Mouse (Mus musculus) forebrain, embryonic 14.5 days (tissue): ENCODE data around the gene Ppp1ca. TPM values are rescaled to one million over a fixed set of nuclear protein-coding genes. Genes with fewer than 3 reads are reported as not detected.

Experiments used
- ATAC-seq: fragments of 200-750 bp; cut with Nextera tagmentation; 2 replicates; pipeline ENCODE4 v1.8.0; 2017; ENCODE audit warnings: mild to moderate bottlenecking, moderate library complexity
- DNase-seq: peaks from one replicate; pipeline ENCODE4 v3.0.0-alpha.2; 2015; ENCODE audit warnings: low spot score
- H3K27ac ChIP-seq: fragments of 300-500 bp; sonication (generic); 2 replicates; pipeline ENCODE4 v1.5.1; 2014; ENCODE audit warnings: low read depth, mild to moderate bottlenecking, control low read depth, low read length, moderate library complexity
- H3K27me3 ChIP-seq: fragments of 300-500 bp; sonication (generic); replicated peaks from 2 replicates; pipeline ENCODE4 v1.6.1; 2014; ENCODE audit warnings: low read length, control low read depth, mixed read lengths; ENCODE audit not compliant: control insufficient read depth, insufficient read depth
- H3K36me3 ChIP-seq: fragments of 300-500 bp; sonication (generic); 2 replicates; pipeline ENCODE4 v1.6.1; 2014; ENCODE audit warnings: low read length, control low read depth; ENCODE audit not compliant: control insufficient read depth, insufficient read depth
- H3K4me1 ChIP-seq: fragments of 300-500 bp; sonication (generic); 2 replicates; pipeline ENCODE4 v1.6.1; 2014; ENCODE audit warnings: antibody characterized with exemption, low read length, control low read depth; ENCODE audit not compliant: control insufficient read depth, insufficient read depth
- H3K4me2 ChIP-seq: fragments of 300-500 bp; sonication (generic); 2 replicates; pipeline ENCODE4 v1.6.1; 2014; ENCODE audit warnings: mild to moderate bottlenecking, control low read depth, low read length
- H3K4me3 ChIP-seq: fragments of 300-500 bp; sonication (generic); 2 replicates; pipeline ENCODE4 v1.5.1; 2014; ENCODE audit warnings: low read depth, low read length, control low read depth
- H3K9ac ChIP-seq: fragments of 300-500 bp; sonication (generic); 2 replicates; pipeline ENCODE4 v1.6.1; 2014; ENCODE audit warnings: mild to moderate bottlenecking, low read length, control low read depth, moderate library complexity
- H3K9me3 ChIP-seq: fragments of 300-500 bp; sonication (generic); replicated peaks from 2 replicates; pipeline ENCODE4 v1.6.1; 2016; ENCODE audit warnings: low read length, control low read depth, mixed read lengths; ENCODE audit not compliant: control insufficient read depth
- WGBS: fragments of 180-500 bp; shearing (Covaris S2); extraction: QIAGEN DNeasy Blood & Tissue Kit; methylation state at CpG from one replicate; pipeline ENCODE4 v1.1.7; 2014; 5-methylcytosine and 5-hydroxymethylcytosine counted together
- polyA plus RNA-seq: library from polyadenylated mRNA; unstranded; fragments of >200 nt; fragmentation: Nextera tagmentation; extraction: Ambion mirVana; gene quantifications from 2 replicates; pipeline ENCODE4 v1.2.1, GENCODE M21; 2014

Ppp1ca gene
- polyA plus RNA-seq, 1 experiment from 2014 or later: 689 TPM

GRCm38 (mm10) chr19:4152445-4153231 is 39.2 kb upstream of the Ppp1ca start:
- ATAC-seq (no peak), DNase-seq (no peak)
- Histone ChIP-seq H3K4me2 (no peak overlapping the region), H3K27me3 (no peaks in the 10 kb centered on the region), H3K9me3 (no peaks in the 10 kb centered on the region), H3K36me3 (peaks cover 55% of the 10 kb centered on the region), H3K27ac (no peak overlapping the region), H3K9ac (no peak overlapping the region), H3K4me3 (no peak overlapping the region), H3K4me1 (peaks cover 9% of the 10 kb centered on the region)
- WGBS: 93% methylated on average over 8 of the region's 8 CpGs

DNA sequence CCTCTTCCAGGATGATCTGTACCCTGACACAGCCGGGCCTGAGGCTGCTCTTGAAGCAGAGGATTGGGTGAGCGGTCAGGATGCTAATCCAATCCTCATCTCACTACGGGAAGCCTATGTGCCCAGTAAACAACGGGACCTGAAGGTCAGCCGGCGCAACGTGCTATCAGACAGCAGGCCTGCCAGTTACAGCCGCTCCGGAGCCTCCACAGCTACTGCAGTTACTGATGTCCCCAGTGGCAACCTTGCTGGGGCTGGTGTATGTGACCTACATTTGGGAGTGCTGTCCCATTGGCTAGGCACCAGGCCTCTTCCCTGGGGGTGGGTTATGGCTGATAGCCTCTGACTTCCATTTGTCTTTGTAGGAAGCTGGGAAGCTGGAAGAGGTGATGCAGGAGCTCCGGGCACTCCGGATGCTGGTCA is 38.6 kb upstream of the Ppp1ca start, which contains the start of gene Ptprcap:
Ptprcap (plus strand) TSS at position 373 of the 423 bp plus-strand sequence.
- WGBS: 81% methylated on average over 11 of the region's 11 CpGs
- Histone ChIP-seq H3K4me2 (no peak within 1 kb of the TSS), H3K9me3 (no peaks in the 10 kb centered on the region), H3K36me3 (peaks cover 61% of the 10 kb centered on the region), H3K27me3 (no peaks in the 10 kb centered on the region), H3K27ac (no peak within 1 kb of the TSS), H3K4me3 (no peak within 1 kb of the TSS), H3K9ac (no peak within 1 kb of the TSS), H3K4me1 (peaks cover 7% of the 10 kb centered on the region; the same call in 1 of the 2 replicates)
- DNase-seq (no peak), ATAC-seq (no peak)

DNA sequence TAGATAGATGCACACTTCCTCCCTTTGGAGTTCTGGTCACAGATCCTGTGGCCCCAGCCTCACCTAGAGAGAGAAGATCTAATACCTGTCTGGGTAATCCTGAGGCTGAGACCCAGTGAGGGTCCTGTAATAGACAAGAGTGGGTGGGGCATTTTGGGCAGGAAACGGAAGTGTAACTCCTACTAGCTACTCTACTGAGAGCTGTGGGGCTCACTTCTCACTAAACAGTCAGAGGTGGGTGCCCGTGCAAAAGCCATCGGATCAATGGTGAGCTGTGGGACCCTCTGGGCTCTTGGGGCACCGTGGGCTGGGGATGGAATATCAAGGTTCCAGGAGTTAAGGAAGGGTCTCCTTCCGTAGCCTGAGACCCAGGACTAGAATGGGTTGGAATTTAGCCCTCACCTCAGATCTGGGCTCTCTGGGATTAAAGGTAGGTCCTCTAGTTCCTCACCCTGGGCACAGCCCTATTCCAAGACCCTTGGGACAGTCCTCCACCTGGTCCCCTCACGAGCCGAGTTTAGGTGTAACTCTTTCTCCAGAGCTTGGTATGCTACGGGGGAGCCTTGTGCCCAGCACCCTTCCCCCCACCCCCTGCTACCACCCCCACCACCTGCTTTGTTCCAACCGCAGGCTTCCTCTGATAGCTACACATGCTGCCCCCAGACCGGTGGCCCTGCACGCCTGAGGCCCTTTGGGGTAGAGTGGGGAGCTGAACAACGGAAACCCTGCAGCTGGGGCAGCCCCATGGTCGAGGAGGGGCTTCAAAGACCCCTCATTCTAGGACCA is 37.2 kb upstream of the Ppp1ca start:
- Histone ChIP-seq H3K4me2 (no peak overlapping the region), H3K9ac (no peak overlapping the region), H3K27ac (no peak overlapping the region), H3K4me1 (no peaks in the 10 kb centered on the region), H3K27me3 (no peaks in the 10 kb centered on the region), H3K36me3 (peaks cover 74% of the 10 kb centered on the region), H3K4me3 (no peak overlapping the region), H3K9me3 (no peaks in the 10 kb centered on the region)
- no peak for ATAC-seq
- 82% methylated on average over 13 of the region's 13 CpGs for WGBS
- DNase-seq: no peak

GRCm38 (mm10) chr19:4155223-4156072 is 36.4 kb upstream of the Ppp1ca start:
- Histone ChIP-seq H3K27me3 (no peaks in the 10 kb centered on the region), H3K4me1 (no peaks in the 10 kb centered on the region), H3K9me3 (no peaks in the 10 kb centered on the region), H3K36me3 (peaks cover 76% of the 10 kb centered on the region), H3K4me2 (no peak overlapping the region), H3K4me3 (no peak overlapping the region), H3K27ac (no peak overlapping the region), H3K9ac (no peak overlapping the region)
- DNase-seq (no peak), ATAC-seq (no peak)
- 63% methylated on average over 6 of the region's 6 CpGs for WGBS

- Histone ChIP-seq H3K9ac (no peak overlapping the region), H3K27ac (no peak overlapping the region), H3K4me3 (no peak overlapping the region), H3K9me3 (no peaks in the 10 kb centered on the region), H3K4me1 (no peaks in the 10 kb centered on the region), H3K36me3 (peaks cover 75% of the 10 kb centered on the region), H3K27me3 (no peaks in the 10 kb centered on the region), H3K4me2 (no peak overlapping the region)
- WGBS: 72% methylated on average over 20 of the region's 20 CpGs
- no peak for ATAC-seq
- no peak for DNase-seq
Measured at GRCm38 (mm10) chr19:4156073-4156579, 35.7 kb upstream of the Ppp1ca start.

DNA sequence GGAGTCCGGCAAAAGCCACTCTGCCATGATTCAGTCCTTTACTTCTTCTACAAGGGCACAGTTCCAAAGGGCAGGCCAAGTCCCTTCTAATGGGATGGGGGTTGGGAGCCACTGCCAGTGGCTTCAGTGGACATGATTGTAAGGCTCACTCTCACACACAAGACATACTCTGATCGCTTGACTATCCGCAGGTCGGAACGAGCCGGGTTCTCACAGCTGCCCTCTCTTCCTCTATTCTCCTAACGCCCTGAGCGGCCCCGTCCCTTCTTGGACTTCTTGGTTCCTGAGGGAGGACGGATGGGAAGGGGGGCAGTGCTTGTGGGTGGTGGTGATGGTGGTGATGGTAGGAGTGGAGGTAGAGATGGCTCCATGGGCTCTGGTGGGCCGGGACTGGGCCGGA is 35.1 kb upstream of the Ppp1ca start:
- H3K9me3 ChIP-seq: no peaks in the 10 kb centered on the region
- no peaks in the 10 kb centered on the region for H3K27me3 ChIP-seq
- H3K4me1 ChIP-seq: no peaks in the 10 kb centered on the region
- H3K4me2 ChIP-seq: no peak overlapping the region
- no peak overlapping the region for H3K4me3 ChIP-seq
- H3K9ac ChIP-seq: no peak overlapping the region
- DNase-seq (no peak), ATAC-seq (no peak)
- WGBS: 88% methylated on average over 12 of the region's 12 CpGs
- peaks cover 74% of the 10 kb centered on the region for H3K36me3 ChIP-seq
- no peak overlapping the region for H3K27ac ChIP-seq

- H3K4me2 ChIP-seq: no peak overlapping the region
- no peaks in the 10 kb centered on the region for H3K9me3 ChIP-seq
- 95% methylated on average over 8 of the region's 8 CpGs for WGBS
- DNase-seq (no peak), ATAC-seq (no peak)
- H3K4me3 ChIP-seq: no peak overlapping the region
- H3K4me1 ChIP-seq: peaks cover 10% of the 10 kb centered on the region
- peaks cover 56% of the 10 kb centered on the region for H3K36me3 ChIP-seq
- H3K27ac ChIP-seq: no peak overlapping the region
- H3K27me3 ChIP-seq: no peaks in the 10 kb centered on the region
- H3K9ac ChIP-seq: no peak overlapping the region
Measured at GRCm38 (mm10) chr19:4159049-4159448, 32.8 kb upstream of the Ppp1ca start.

DNA sequence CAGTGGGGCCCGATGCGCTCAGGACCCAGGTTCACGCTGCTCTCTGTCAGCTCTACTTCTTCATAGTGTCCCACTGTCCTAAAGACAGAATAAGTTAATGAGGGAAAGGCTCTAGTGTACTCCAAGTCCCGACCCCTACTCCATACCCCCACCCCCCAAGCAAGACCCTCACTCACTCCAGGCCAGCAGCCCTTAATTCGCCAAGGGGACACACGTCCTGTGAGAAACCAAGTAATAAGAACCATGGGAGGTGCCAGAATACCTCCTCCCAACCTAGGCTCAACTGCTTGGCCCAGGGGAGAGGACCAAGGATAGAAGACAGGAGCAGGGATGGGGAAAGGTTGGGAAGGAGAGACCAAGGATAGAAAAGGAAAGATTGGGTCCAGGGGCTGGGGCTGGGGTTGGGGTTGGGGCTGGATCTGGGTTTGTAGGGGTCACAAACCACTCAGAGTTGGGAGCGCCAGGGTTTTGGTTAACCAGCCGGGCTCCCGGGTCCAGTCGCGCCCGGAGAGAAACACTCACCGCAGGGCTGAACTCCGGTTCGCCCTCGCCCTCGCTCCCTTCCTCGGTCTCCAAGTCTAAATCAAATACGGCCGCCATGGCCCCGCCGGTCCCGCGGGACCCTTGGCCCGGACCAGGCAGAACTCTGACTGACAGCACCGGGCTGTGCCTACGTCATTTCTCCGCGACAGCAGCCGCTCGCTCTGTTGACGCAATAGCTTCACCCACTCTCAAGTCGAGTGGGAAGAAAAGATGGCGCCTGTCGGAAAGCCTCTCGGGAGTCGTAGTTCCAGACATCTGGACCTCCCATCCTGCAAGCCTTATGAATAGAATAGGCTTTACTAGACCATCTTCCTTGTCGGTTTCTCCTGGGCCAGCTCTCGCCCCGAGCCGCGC is 29.0 kb upstream of the Ppp1ca start, which contains the start of gene Rps6kb2:
Rps6kb2 (minus strand) TSS at position 709 of the 897 bp plus-strand sequence.
- Histone ChIP-seq H3K9ac (peak within 1 kb of the TSS; percentile 74), H3K27me3 (no peaks in the 10 kb centered on the region), H3K4me3 (peak within 1 kb of the TSS; percentile 68), H3K36me3 (peaks cover 31% of the 10 kb centered on the region), H3K27ac (peak within 1 kb of the TSS; percentile 80), H3K4me2 (peak within 1 kb of the TSS; percentile 97), H3K4me1 (peaks cover 10% of the 10 kb centered on the region), H3K9me3 (no peaks in the 10 kb centered on the region)
- WGBS: 6% methylated on average over 42 of the region's 42 CpGs
- peak; percentile 95 for ATAC-seq
- peak; percentile 99 for DNase-seq
